Mouse (Mus musculus) kidney, embryonic 14.5 days (tissue): ENCODE data around the gene L1cam. TPM values are rescaled to one million over a fixed set of nuclear protein-coding genes. Genes with fewer than 3 reads are reported as not detected.
A peak's percentile ranks its signal among the peaks of the same experiment; 100 is the strongest.

ENCODE experiments used
- ATAC-seq: fragments of 200-750 bp; cut with Nextera tagmentation; 2 replicates; pipeline ENCODE4 v1.8.0; 2017; ENCODE audit warnings: moderate number of reproducible peaks, mild to moderate bottlenecking, moderate TSS enrichment, moderate library complexity; ENCODE audit not compliant: low FRiP score, low TSS enrichment
- H3K27ac ChIP-seq: fragments of 300-500 bp; sonication (generic); 2 replicates; pipeline ENCODE4 v1.5.1; 2014; ENCODE audit warnings: low read depth, mild to moderate bottlenecking, low read length, moderate library complexity, mixed read lengths
- H3K27me3 ChIP-seq: fragments of 300-500 bp; sonication (generic); 2 replicates; pipeline ENCODE4 v1.6.1; 2014; ENCODE audit warnings: mild to moderate bottlenecking, low read length; ENCODE audit not compliant: control insufficient read depth, insufficient read depth
- H3K36me3 ChIP-seq: fragments of 300-500 bp; sonication (generic); 2 replicates; pipeline ENCODE4 v1.6.1; 2014; ENCODE audit warnings: low read length, mixed read lengths; ENCODE audit not compliant: control insufficient read depth, insufficient read depth
- H3K4me1 ChIP-seq: fragments of 300-500 bp; sonication (generic); 2 replicates; pipeline ENCODE4 v1.6.1; 2014; ENCODE audit warnings: low read length, mixed read lengths; ENCODE audit not compliant: control insufficient read depth, insufficient read depth
- H3K4me2 ChIP-seq: fragments of 300-500 bp; sonication (generic); replicated peaks from 2 replicates; pipeline ENCODE4 v1.6.1; 2014; ENCODE audit warnings: low read depth, mild to moderate bottlenecking, low read length
- H3K4me3 ChIP-seq: fragments of 300-500 bp; sonication (generic); 2 replicates; pipeline ENCODE4 v1.5.1; 2014; ENCODE audit warnings: mild to moderate bottlenecking, low read length
- H3K9ac ChIP-seq: fragments of 300-500 bp; sonication (generic); 2 replicates; pipeline ENCODE4 v1.6.1; 2014; ENCODE audit warnings: low read depth, mild to moderate bottlenecking, low read length, moderate library complexity
- H3K9me3 ChIP-seq: fragments of 300-500 bp; sonication (generic); 2 replicates; pipeline ENCODE4 v1.6.1; 2016; ENCODE audit warnings: low read length; ENCODE audit not compliant: control insufficient read depth
- WGBS: fragments of 180-500 bp; shearing (Covaris S2); extraction: QIAGEN DNeasy Blood & Tissue Kit; methylation state at CpG from one replicate; pipeline ENCODE4 v1.1.7; 2014; 5-methylcytosine and 5-hydroxymethylcytosine counted together
- polyA plus RNA-seq: library from polyadenylated mRNA; unstranded; fragments of >200 nt; fragmentation: Nextera tagmentation; extraction: Ambion mirVana; gene quantifications from 2 replicates; pipeline ENCODE4 v1.2.1, GENCODE M21; 2014

Gene L1cam
- polyA plus RNA-seq, 1 experiment from 2014 or later: 6.1 TPM

- no peaks in the 10 kb centered on the region for H3K9me3 ChIP-seq
- ATAC-seq: no peak
- no peaks in the 10 kb centered on the region for H3K36me3 ChIP-seq
- no peak within 1 kb of the TSS for H3K4me3 ChIP-seq
- 70% methylated on average over 6 of the region's 6 CpGs for WGBS
- no peak within 1 kb of the TSS for H3K4me2 ChIP-seq
- H3K27ac ChIP-seq: no peak within 1 kb of the TSS
- H3K9ac ChIP-seq: no peak within 1 kb of the TSS
- H3K27me3 ChIP-seq: no peaks in the 10 kb centered on the region
- H3K4me1 ChIP-seq: no peaks in the 10 kb centered on the region
These were observed 4.3 kb downstream of the L1cam start, which contains the start of gene Avpr2 for GRCm38 (mm10) chrX:73891551-73892152. Gene Avpr2 (plus strand): TSS chrX:73892102.

DNA sequence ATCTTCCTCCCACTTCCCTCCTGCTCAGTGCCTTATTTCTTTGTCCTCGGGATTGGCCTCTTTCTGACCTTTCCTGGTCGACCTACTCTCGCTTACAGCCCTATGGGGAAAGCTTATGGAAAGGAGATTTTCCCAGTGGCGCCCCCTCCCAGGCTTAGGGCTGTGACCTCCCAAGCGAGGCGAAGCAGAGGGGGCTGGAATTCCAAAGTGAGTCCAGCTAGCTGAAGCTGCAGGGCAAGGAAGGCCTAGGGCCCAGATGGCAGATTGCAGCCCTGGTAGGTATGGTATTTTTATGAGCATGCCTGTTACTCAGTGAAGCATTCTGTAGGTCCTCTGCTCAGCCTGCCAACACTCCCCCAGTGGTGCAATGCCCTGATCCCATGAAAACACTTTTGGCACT is 14.4 kb downstream of the L1cam start:
- peak overlapping the region; percentile 76 for H3K4me2 ChIP-seq
- WGBS: 21% methylated on average over 6 of the region's 6 CpGs
- H3K27me3 ChIP-seq: peaks cover 5% of the 10 kb centered on the region
- H3K4me3 ChIP-seq: no peak overlapping the region
- peak; percentile 84 for ATAC-seq
- no peaks in the 10 kb centered on the region for H3K9me3 ChIP-seq
- peak overlapping the region; percentile 47 for H3K27ac ChIP-seq
- no peaks in the 10 kb centered on the region; the same call in 1 of the 2 replicates for H3K4me1 ChIP-seq
- H3K9ac ChIP-seq: no peak overlapping the region
- no peaks in the 10 kb centered on the region for H3K36me3 ChIP-seq

GRCm38 (mm10) chrX:73881036-73881427 is 14.9 kb downstream of the L1cam start:
- peak overlapping the region; percentile 34; the same call in 1 of the 2 replicates for H3K9ac ChIP-seq
- WGBS: 19% methylated on average over 16 of the region's 16 CpGs
- no peaks in the 10 kb centered on the region for H3K36me3 ChIP-seq
- peak overlapping the region; percentile 76 for H3K4me2 ChIP-seq
- H3K27ac ChIP-seq: peak overlapping the region; percentile 47
- H3K9me3 ChIP-seq: no peaks in the 10 kb centered on the region
- H3K4me3 ChIP-seq: peak overlapping the region; percentile 35
- ATAC-seq: peak; percentile 56
- H3K27me3 ChIP-seq: peaks cover 5% of the 10 kb centered on the region
- no peaks in the 10 kb centered on the region; the same call in 1 of the 2 replicates for H3K4me1 ChIP-seq

DNA sequence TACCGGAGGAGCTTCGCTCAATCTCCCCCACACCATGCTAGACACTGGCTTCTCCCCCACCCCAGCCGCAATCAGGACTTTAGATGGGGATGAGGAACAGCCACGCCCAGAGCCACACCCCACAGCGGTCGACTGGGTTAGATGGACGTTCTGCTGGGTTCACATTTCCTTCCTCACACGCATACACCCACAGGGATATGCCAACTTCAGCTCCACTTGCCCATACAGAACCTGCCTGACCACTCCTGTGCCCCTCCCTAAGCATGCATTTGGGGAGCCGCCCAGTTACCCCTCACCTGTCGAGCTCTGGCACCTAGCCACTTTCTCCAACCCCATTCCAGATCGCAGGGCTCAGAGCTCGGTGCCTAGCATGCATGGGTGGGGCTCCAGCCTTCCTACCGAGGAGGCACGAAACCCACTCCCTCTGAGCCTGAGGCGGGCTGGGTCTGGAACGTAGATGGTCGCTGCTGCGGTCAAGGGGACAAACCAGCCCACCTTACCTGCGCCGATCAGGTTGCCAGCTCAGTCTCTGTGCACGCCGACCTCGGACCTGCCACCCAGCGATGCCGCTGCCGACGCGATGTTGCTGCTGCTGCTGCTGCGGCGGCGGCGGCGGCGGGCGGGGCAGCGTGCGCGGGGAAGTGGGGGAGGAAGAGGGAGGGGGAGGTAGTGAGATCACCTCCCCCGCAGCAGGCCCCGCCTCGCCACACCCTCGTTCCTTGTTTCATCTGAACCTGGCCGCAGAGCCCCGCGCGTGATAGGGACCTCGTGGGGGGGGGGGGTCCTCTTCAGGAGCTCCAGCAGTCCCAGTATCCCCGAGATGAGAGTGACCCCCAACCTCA is 15.5 kb downstream of the L1cam start:
- H3K9me3 ChIP-seq: no peaks in the 10 kb centered on the region
- peak overlapping the region; percentile 47; the same call in 1 of the 2 replicates for H3K27ac ChIP-seq
- H3K4me1 ChIP-seq: no peaks in the 10 kb centered on the region; the same call in 1 of the 2 replicates
- H3K9ac ChIP-seq: peak overlapping the region; percentile 34; the same call in 1 of the 2 replicates
- WGBS: 24% methylated on average over 27 of the region's 48 CpGs
- peak; percentile 63 for ATAC-seq
- H3K36me3 ChIP-seq: no peaks in the 10 kb centered on the region
- H3K4me2 ChIP-seq: peak overlapping the region; percentile 76
- H3K4me3 ChIP-seq: peak overlapping the region; percentile 35
- peaks cover 5% of the 10 kb centered on the region for H3K27me3 ChIP-seq

- Histone ChIP-seq H3K27me3 (peaks cover 5% of the 10 kb centered on the region), H3K4me3 (no peak overlapping the region)
These were observed 18.9 kb downstream of the L1cam start for GRCm38 (mm10) chrX:73877014-73877413.

DNA sequence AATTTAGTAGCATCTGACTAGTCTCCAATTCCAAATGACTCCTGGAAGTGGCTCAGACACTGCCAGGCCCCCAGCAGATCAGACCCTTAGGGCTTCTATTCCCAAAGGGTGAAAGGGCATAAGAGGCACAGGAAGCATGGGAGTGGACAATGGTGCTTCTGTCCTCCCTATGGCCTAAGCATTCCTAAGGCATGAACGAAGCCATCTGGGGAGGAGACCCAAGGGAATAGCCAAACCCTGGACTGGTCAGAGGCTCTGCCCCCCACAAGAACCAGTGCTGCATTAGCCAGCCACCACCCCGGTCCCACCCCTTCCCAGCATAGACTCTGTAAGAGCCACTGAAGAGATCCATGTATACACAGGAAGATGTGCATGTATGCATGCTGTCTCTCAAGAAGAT is 20.0 kb downstream of the L1cam start:
- ATAC-seq: no peak
- Histone ChIP-seq H3K9me3 (no peaks in the 10 kb centered on the region), H3K4me3 (no peak overlapping the region), H3K9ac (no peak overlapping the region), H3K27ac (no peak overlapping the region), H3K4me1 (no peaks in the 10 kb centered on the region), H3K4me2 (no peak overlapping the region), H3K27me3 (peaks cover 5% of the 10 kb centered on the region), H3K36me3 (no peaks in the 10 kb centered on the region)
- WGBS: 70% methylated on average over 2 of the region's 2 CpGs

More at GRCm38 (mm10) chrX:73877014-73877413, 18.9 kb downstream of the L1cam start:
- Histone ChIP-seq H3K27ac (no peak overlapping the region), H3K36me3 (no peaks in the 10 kb centered on the region), H3K4me1 (no peaks in the 10 kb centered on the region; the same call in 1 of the 2 replicates), H3K4me2 (no peak overlapping the region), H3K9ac (no peak overlapping the region), H3K9me3 (no peaks in the 10 kb centered on the region)
- no peak for ATAC-seq
- WGBS: 68% methylated on average over 1 of the region's 1 CpGs

DNA sequence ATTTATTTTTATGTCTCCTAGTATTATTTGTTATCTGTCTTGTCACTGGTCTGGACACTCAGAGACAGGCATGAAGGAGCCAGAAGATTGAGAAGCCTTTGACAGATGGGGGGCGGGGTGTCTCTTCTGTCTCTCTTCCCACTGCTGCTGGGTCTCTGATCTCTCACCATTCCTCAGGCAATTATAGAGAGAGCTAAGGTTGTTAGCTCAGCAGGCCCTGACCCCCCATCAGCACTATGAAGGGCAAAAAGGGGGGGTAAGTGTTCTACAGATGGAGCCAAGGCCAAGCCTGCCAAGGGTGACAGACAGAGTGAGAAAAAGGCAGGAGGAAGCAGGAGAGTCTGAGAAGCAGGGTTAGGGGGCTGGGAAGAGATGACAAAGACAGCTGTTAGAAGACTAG is 23.9 kb downstream of the L1cam start:
- no peak for ATAC-seq
- Histone ChIP-seq H3K4me2 (no peak overlapping the region), H3K9ac (no peak overlapping the region), H3K9me3 (no peaks in the 10 kb centered on the region), H3K36me3 (no peaks in the 10 kb centered on the region), H3K4me1 (no peaks in the 10 kb centered on the region), H3K27me3 (no peaks in the 10 kb centered on the region), H3K27ac (no peak overlapping the region), H3K4me3 (no peak overlapping the region)
- WGBS: 71% methylated on average over 1 of the region's 1 CpGs

- no peaks in the 10 kb centered on the region for H3K36me3 ChIP-seq
- ATAC-seq: no peak
- H3K4me2 ChIP-seq: no peak overlapping the region
- no peaks in the 10 kb centered on the region for H3K9me3 ChIP-seq
- H3K27ac ChIP-seq: no peak overlapping the region
- H3K9ac ChIP-seq: no peak overlapping the region
- H3K4me1 ChIP-seq: no peaks in the 10 kb centered on the region
- H3K27me3 ChIP-seq: no peaks in the 10 kb centered on the region
- no peak overlapping the region for H3K4me3 ChIP-seq
These were observed 24.4 kb downstream of the L1cam start for GRCm38 (mm10) chrX:73871474-73871873.

- ATAC-seq: no peak
- H3K4me2 ChIP-seq: no peak overlapping the region
- WGBS: 14% methylated on average over 5 of the region's 5 CpGs
- no peak overlapping the region for H3K9ac ChIP-seq
- H3K4me1 ChIP-seq: no peaks in the 10 kb centered on the region
- no peaks in the 10 kb centered on the region for H3K27me3 ChIP-seq
- H3K9me3 ChIP-seq: no peaks in the 10 kb centered on the region
- H3K27ac ChIP-seq: no peak overlapping the region
- no peaks in the 10 kb centered on the region for H3K36me3 ChIP-seq
- H3K4me3 ChIP-seq: no peak overlapping the region
These were observed 26.6 kb downstream of the L1cam start for GRCm38 (mm10) chrX:73869334-73869733.
